Mouse (Mus musculus) thymus, adult 2 months (tissue): ENCODE data around the gene Hck.

Source experiments
- CTCF ChIP-seq: fragments of 200-500 bp; IDR thresholded peaks from 2 replicates; pipeline ENCODE4 v1.5.1; 2012; ENCODE audit warnings: mild to moderate bottlenecking, control low read depth, low read length, moderate library complexity, borderline replicate concordance; ENCODE audit not compliant: control insufficient read depth, poor library complexity, insufficient read depth; ENCODE audit errors: extremely low read depth
- POLR2A ChIP-seq: fragments of 200-500 bp; IDR thresholded peaks from 2 replicates; pipeline ENCODE4 v1.6.1; 2012; ENCODE audit warnings: mild to moderate bottlenecking, low read length, control low read depth, moderate library complexity; ENCODE audit not compliant: control insufficient read depth, poor library complexity, insufficient read depth; ENCODE audit errors: extremely low read depth

DNA sequence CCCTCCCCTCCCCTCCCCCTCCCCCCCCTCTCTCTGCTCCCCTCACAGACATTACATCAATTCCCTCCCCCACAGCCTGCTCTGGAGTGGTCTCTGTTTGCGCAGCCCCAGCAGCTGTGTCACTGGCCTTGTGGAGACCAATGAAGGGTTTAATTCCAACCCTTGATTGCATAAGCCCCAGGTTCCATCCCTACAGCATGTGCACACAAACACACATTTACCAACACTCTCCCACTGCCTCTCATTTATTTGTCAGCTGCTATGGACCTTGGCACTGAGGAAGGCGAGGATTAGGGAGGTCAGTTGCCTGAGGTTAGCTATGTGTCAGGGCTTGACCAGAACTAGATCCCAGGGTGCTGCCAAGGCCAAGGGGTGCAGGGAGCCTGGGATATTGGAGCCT, 32.3 kb upstream of the Hck start:
- no peak for TF ChIP-seq POLR2A
- TF ChIP-seq CTCF: no peak
